Mouse (Mus musculus) ES-Bruce4 (cell line): ENCODE data around the gene Cnnm3. TPM values are rescaled to one million over a fixed set of nuclear protein-coding genes. Genes with fewer than 3 reads are reported as not detected.

Experiments
- H3K27ac ChIP-seq: 2 replicates; pipeline ENCODE4 v1.5.1; 2012; ENCODE audit warnings: low read length, inconsistent platforms; ENCODE audit not compliant: insufficient read depth
- H3K27me3 ChIP-seq: 2 replicates; pipeline ENCODE4 v1.6.1; 2012; ENCODE audit warnings: mild to moderate bottlenecking, low read length, inconsistent platforms; ENCODE audit not compliant: control insufficient read depth, poor library complexity, insufficient read depth, severe bottlenecking
- H3K36me3 ChIP-seq: 2 replicates; pipeline ENCODE4 v1.6.1; 2012; ENCODE audit warnings: inconsistent platforms, mild to moderate bottlenecking, low read length, moderate library complexity; ENCODE audit not compliant: control insufficient read depth, poor library complexity, insufficient read depth, severe bottlenecking
- H3K4me1 ChIP-seq: one replicate; pipeline ENCODE4 v1.8.1; 2011; ENCODE audit warnings: low read length; ENCODE audit not compliant: control insufficient read depth, insufficient read depth
- H3K4me3 ChIP-seq: 2 replicates; pipeline ENCODE4 v1.5.1; 2011; ENCODE audit warnings: low read depth, mild to moderate bottlenecking, low read length
- H3K9ac ChIP-seq: 2 replicates; pipeline ENCODE4 v1.6.1; 2012; ENCODE audit warnings: low read depth, mild to moderate bottlenecking, inconsistent platforms; ENCODE audit not compliant: poor library complexity, severe bottlenecking
- H3K9me3 ChIP-seq: replicated peaks from 2 replicates; pipeline ENCODE4 v1.6.1; 2012; ENCODE audit warnings: mild to moderate bottlenecking, low read length, inconsistent platforms; ENCODE audit not compliant: control insufficient read depth, poor library complexity, insufficient read depth, severe bottlenecking
- CTCF ChIP-seq: IDR thresholded peaks from one replicate; pipeline ENCODE4 v1.8.1; 2011; ENCODE audit warnings: low read depth, low read length
- EP300 ChIP-seq: IDR thresholded peaks from 2 replicates; pipeline ENCODE4 v1.6.1; 2011; ENCODE audit warnings: low read depth, low read length; ENCODE audit not compliant: insufficient read depth
- POLR2A ChIP-seq: IDR thresholded peaks from one replicate; pipeline ENCODE4 v1.8.1; 2011; ENCODE audit warnings: low read length; ENCODE audit not compliant: insufficient read depth
- polyA plus RNA-seq: library from polyadenylated mRNA; stranded (reverse); fragments of >200 nt; gene quantifications from 2 replicates; pipeline ENCODE4 v1.2.4, GENCODE M21; 2011; ENCODE audit warnings: low read depth; ENCODE audit not compliant: missing spikeins, insufficient read depth, insufficient read length

Gene Cnnm3
- polyA plus RNA-seq: 17.4 and 18.0 TPM in 2 replicates

DNA sequence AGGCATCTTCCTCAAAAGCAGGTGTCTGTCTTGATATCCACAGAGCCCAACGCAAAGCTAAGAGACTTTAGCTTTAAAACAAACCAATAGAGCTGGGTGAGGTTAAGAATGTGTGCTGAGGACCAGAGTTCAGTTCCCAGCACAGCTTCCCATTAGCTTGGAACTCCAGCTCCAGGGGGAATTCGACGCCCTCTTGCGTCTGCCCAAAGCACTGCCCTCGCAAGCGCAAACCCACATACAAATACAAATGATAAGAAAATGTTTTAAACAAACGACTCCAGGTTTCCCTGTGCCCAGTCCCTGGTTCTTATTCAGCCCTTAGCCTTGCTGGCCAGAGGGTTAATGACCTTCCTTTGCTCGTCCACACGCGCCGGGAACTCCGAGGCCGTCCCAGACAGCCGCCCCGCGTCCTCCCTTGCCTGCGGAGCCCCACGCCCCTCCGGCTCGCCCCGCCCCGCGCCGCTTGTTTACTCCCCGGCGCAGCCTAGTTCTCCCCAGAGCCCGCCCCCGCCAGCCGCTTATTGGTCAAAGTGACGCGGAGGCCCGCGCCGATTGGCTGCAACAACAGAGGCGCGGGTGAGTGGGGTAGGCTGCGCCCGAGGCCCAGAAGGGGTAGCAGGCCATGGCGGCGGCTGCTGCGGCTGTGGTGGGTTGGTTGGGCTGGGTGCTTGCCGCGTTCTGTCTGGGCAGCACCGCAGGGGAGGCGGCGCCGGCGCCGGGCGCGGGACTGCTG, at the start of gene Cnnm3:
Gene Cnnm3 (plus strand): TSS at position 579 of the 733 bp plus-strand sequence.
- Histone ChIP-seq H3K9me3 (no peaks in the 10 kb centered on the region), H3K36me3 (0 out of 2 replicates have a peak, but pooled peaks cover 5% of the 10 kb centered on the region), H3K4me3 (peak within 1 kb of the TSS; percentile 78), H3K9ac (peak within 1 kb of the TSS; percentile 97), H3K27ac (0 out of 2 replicates have a peak within 1 kb of the TSS, but pooled peaks have one; percentile 11), H3K4me1 (peaks cover 2% of the 10 kb centered on the region), H3K27me3 (no peaks in the 10 kb centered on the region)
- peak; percentile 79 for TF ChIP-seq CTCF
- TF ChIP-seq POLR2A: peak; percentile 84
- no peak for TF ChIP-seq EP300

DNA sequence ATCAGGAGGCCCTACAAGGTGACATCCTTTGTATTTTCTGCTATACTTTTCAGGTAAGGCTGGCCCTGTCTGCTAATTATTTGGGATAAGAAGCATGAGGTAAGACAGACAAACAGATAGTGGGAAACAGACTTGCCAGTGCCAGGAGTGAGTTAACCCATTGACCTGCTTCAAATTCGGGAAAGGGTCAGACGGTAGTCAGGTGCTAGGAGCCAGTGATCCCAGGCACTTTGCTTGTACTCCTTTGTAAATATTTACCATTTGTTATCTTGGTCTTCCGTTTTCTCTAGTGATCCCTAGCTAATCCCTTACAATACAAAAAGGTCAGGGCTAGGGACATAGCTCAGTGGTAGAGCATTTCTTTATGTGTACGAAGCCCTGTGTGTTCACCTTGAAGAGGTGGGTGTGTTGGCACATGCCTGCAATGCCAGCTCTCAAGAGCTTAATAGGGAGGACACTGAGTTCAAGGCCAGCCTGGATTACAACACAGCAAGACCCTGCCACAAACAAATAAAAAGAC, 46.0 kb upstream of the Cnnm3 start:
- H3K9me3 ChIP-seq: no peaks in the 10 kb centered on the region
- H3K4me3 ChIP-seq: no peak overlapping the region
- H3K36me3 ChIP-seq: no peaks in the 10 kb centered on the region
- no peaks in the 10 kb centered on the region for H3K27me3 ChIP-seq
- TF ChIP-seq EP300 (no peak), POLR2A (no peak), CTCF (no peak)
- no peaks in the 10 kb centered on the region for H3K4me1 ChIP-seq
- H3K9ac ChIP-seq: no peak overlapping the region
- H3K27ac ChIP-seq: no peak overlapping the region

- no peaks in the 10 kb centered on the region for H3K9me3 ChIP-seq
- H3K27me3 ChIP-seq: no peaks in the 10 kb centered on the region
- no peak overlapping the region for H3K4me3 ChIP-seq
- TF ChIP-seq EP300 (no peak), POLR2A (no peak), CTCF (no peak)
- H3K9ac ChIP-seq: no peak overlapping the region
- H3K36me3 ChIP-seq: no peaks in the 10 kb centered on the region
- no peaks in the 10 kb centered on the region for H3K4me1 ChIP-seq
- H3K27ac ChIP-seq: no peak overlapping the region
Measured at GRCm38 (mm10) chr1:36467446-36467845, 44.2 kb upstream of the Cnnm3 start.

DNA sequence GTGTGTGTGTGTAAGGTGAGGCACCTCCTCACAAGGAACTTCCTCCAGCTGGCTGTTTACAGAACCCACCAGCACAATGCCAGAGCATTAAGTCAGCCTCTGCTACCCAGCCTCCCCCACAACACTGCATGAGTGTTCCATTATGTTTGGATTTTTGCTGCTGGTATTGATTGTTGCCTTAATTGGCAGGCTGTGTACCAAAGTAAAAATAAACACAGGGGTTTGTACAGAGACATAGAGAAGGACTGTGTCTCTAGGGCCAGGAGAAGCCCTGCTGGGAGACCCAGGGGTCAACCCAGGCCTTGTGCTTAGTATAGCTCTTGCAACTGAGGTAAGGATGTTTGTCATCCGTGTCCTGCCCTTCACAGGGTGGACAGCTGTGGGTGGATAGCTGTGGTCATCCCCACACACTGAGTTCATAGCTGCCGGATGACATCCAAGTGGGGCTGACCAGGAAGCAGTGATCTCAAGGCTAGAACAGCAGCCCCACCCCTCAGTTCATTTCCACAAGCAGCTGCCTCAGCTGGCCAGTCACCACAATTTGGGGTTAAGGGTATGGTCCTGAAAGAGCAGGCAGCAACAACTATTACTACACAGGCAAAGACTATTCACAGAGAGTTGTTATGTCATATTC, 41.7 kb upstream of the Cnnm3 start:
- Histone ChIP-seq H3K4me3 (no peak overlapping the region), H3K27me3 (no peaks in the 10 kb centered on the region), H3K9me3 (no peaks in the 10 kb centered on the region), H3K4me1 (no peaks in the 10 kb centered on the region), H3K36me3 (no peaks in the 10 kb centered on the region), H3K9ac (no peak overlapping the region), H3K27ac (no peak overlapping the region)
- TF ChIP-seq CTCF (no peak), POLR2A (no peak), EP300 (no peak)

GRCm38 (mm10) chr1:36471181-36472105, 40.2 kb upstream of the Cnnm3 start, which contains the start of gene Cnnm4:
Gene Cnnm4 (plus strand): TSS chr1:36471620.
- no peaks in the 10 kb centered on the region for H3K4me1 ChIP-seq

More at GRCm38 (mm10) chr1:36471181-36472105, 40.2 kb upstream of the Cnnm3 start, which contains the start of gene Cnnm4:
- Histone ChIP-seq H3K27me3 (no peaks in the 10 kb centered on the region), H3K27ac (no peak within 1 kb of the TSS), H3K4me3 (peak within 1 kb of the TSS; percentile 88), H3K9me3 (no peaks in the 10 kb centered on the region), H3K36me3 (no peaks in the 10 kb centered on the region), H3K9ac (peak within 1 kb of the TSS; percentile 27)
- TF ChIP-seq POLR2A: no peak
- TF ChIP-seq CTCF: peak; percentile 31
